Mouse (Mus musculus) frontal cortex, postnatal 36 days (tissue): ENCODE results near the gene Il20ra.
"Not testable (repeated sequence)": the region's sequence is repeated elsewhere in the genome, so short reads cannot be mapped to it uniquely, and the experiment has no call there.

Experiments used
- DNase-seq, 2 experiments: peaks; one replicate each; pipeline ENCODE4 v3.0.0; 2022; ENCODE audit warnings: low spot score in 2 of 2

Il20ra gene

GRCm38 (mm10) chr10:19712421-19712836, at the start of gene Il20ra:
Gene Il20ra, plus strand, starts transcription at chr10:19712570.
- peak; percentile 55 to 58 for DNase-seq

- DNase-seq = no peak
Observed at GRCm38 (mm10) chr10:19668973-19669372, 43.4 kb upstream of the Il20ra start.

GRCm38 (mm10) chr10:19672015-19672414, 40.4 kb upstream of the Il20ra start:
- no peak for DNase-seq

GRCm38 (mm10) chr10:19673146-19673545, 39.2 kb upstream of the Il20ra start:
- no peak for DNase-seq

- no peak for DNase-seq
Observed at GRCm38 (mm10) chr10:19687686-19688085, 24.7 kb upstream of the Il20ra start.

GRCm38 (mm10) chr10:19691287-19691686, 21.1 kb upstream of the Il20ra start:
- no peak for DNase-seq

GRCm38 (mm10) chr10:19691771-19692170, 20.6 kb upstream of the Il20ra start:
- no peak for DNase-seq

GRCm38 (mm10) chr10:19692332-19692731, 20.0 kb upstream of the Il20ra start:
- DNase-seq = no peak

GRCm38 (mm10) chr10:19692988-19693387, 19.4 kb upstream of the Il20ra start:
- peak in 1 of 2 experiments; percentile 45 for DNase-seq

- no peak for DNase-seq
Observed at GRCm38 (mm10) chr10:19693629-19694028, 18.7 kb upstream of the Il20ra start.

- no peak for DNase-seq
Observed at GRCm38 (mm10) chr10:19699331-19699730, 13.0 kb upstream of the Il20ra start.

GRCm38 (mm10) chr10:19704445-19704844, 7.9 kb upstream of the Il20ra start:
- DNase-seq = no peak

GRCm38 (mm10) chr10:19707768-19708167, 4.6 kb upstream of the Il20ra start:
- no peak for DNase-seq

- DNase-seq = no peak
Observed at GRCm38 (mm10) chr10:19708277-19709070, 3.9 kb upstream of the Il20ra start.

- no peak for DNase-seq
Observed at GRCm38 (mm10) chr10:19711020-19711419, 1.4 kb upstream of the Il20ra start.

GRCm38 (mm10) chr10:19711551-19712171, 709 bp upstream of the Il20ra start:
- no peak for DNase-seq

- no peak for DNase-seq
Observed at GRCm38 (mm10) chr10:19718627-19719026, 6.3 kb downstream of the Il20ra start.

GRCm38 (mm10) chr10:19722320-19722719, 9.9 kb downstream of the Il20ra start:
- DNase-seq = no peak

GRCm38 (mm10) chr10:19724158-19724832, 11.9 kb downstream of the Il20ra start:
- no peak for DNase-seq

GRCm38 (mm10) chr10:19738442-19738841, 26.1 kb downstream of the Il20ra start:
- DNase-seq = not testable (repeated sequence)

GRCm38 (mm10) chr10:19745662-19746061, 33.3 kb downstream of the Il20ra start:
- DNase-seq = no peak

- no peak for DNase-seq
Observed at GRCm38 (mm10) chr10:19746156-19746555, 33.8 kb downstream of the Il20ra start.

- DNase-seq = no peak
Observed at GRCm38 (mm10) chr10:19747661-19748060, 35.3 kb downstream of the Il20ra start.
